Mouse (Mus musculus) frontal cortex, adult (tissue): ENCODE results near the gene Txndc9.
"Not testable (repeated sequence)": the region's sequence is repeated elsewhere in the genome, so short reads cannot be mapped to it uniquely, and the experiment has no call there.

ENCODE experiments used
- ATAC-seq: cut with Nextera tagmentation; 2 replicates; pipeline ENCODE4 v1.9.2; 2017; ENCODE audit warnings: mild to moderate bottlenecking, moderate library complexity, mixed read lengths; ENCODE audit not compliant: low TSS enrichment

Gene Txndc9

DNA sequence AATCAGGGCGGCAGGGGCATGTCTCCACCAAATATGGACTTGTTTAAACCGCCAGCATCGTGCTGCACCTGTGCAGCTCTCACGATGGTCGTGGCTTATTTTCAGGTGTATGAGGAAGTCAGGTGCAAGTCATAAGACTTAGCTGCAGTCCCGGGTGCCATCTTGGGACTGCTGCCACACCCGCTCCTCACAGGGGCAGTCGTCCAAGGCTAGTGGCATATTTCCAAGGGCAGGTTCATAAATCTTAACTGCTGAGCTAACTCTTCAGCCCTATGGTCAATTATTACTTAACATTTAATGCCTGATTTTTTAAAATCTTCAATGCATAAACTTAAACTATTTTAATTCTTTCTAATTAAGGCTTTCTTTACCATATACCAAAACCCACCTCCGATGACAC is 21.0 kb downstream of the Txndc9 start:
- not testable (repeated sequence) for ATAC-seq

- no peak for ATAC-seq
Observed at GRCm38 (mm10) chr1:37971520-37971919, 26.2 kb downstream of the Txndc9 start.

GRCm38 (mm10) chr1:37968746-37969145 is 28.9 kb downstream of the Txndc9 start:
- no peak for ATAC-seq

DNA sequence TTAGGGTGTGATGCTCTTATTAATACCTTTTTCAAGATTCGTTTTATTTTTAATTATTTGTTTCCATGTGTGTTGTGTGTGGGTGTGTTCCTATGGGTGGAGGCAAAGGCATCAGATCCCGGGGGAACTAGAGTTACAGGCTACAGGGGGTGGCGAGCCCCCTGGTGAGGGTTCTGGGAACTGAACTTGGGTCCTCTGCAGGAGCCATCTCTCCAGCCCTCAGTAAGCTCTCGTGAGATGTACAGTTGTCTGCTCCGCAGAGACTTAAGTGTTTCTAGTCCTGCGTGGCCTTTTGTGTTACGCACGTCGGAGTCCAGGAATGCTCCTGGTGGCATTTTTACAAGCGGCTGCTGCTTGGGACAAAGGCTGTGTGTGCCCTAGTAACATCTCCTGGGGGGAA is 32.1 kb downstream of the Txndc9 start:
- ATAC-seq = no peak

DNA sequence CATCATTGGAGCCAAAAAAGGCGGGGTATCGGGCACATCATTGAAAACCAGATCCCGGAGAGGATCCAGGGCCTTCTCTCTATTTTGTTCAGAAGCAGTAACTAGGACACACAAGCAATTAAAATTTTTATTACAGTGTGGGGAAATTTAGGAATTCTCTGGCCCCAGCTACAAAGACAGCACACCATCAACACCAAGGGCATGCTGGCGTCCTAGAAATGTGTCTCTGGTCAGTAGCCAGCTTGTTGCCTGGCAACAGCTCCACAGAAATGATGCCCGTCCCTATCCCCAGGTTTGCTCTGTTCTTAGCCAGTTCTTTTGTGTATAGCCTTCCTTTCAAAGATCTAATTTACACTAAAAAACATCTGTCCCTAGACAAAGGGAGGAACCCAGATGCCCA is 38.2 kb downstream of the Txndc9 start:
- peak; percentile 67; the same call in 1 of the 2 replicates for ATAC-seq

DNA sequence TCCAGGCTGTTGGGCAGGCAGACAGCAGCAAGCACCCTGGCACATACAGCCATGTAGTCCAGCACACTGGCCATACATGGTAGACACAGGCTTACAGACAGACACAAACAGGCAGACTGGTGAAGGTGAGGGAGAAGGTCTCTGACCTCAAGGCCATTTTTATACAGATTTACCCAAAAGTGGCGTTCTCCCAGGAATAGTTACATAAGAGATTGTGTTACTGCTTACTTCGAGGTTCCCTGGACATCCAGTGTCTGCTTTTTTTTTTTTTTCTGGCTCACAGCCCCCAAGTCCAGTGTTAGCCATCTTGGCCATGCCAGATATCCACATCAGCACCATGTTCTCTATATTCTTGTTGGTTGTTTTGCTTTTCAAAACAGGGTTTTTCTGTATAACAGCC is 39.2 kb downstream of the Txndc9 start:
- no peak for ATAC-seq

GRCm38 (mm10) chr1:37957659-37958058 is 40.0 kb downstream of the Txndc9 start, which contains the start of gene Lyg1:
Gene Lyg1 (minus strand): TSS chr1:37957759.
- no peak for ATAC-seq

- no peak for ATAC-seq
Observed at GRCm38 (mm10) chr1:37956690-37957431, 40.8 kb downstream of the Txndc9 start.

DNA sequence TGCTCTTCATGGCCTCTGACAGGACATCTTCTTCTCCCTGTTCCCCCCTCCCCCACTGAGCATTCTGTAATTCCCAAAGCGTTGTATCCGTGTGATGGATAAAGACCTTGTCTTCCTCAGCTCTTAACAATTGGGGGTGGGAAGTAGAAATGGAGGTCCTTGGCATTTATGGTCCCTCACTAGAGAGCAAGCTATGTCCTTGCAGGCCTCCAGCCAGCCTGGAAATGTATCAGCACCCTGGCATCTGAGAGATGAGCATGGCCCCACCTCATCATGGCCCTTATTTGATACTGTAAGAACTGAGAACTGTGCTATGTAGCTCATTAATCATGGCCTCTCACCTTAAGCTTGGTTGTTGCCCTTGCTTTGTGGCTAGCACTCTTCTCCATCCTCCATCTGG is 42.4 kb downstream of the Txndc9 start:
- no peak for ATAC-seq

- ATAC-seq = no peak
Observed at GRCm38 (mm10) chr1:37954786-37955185, 42.9 kb downstream of the Txndc9 start.

GRCm38 (mm10) chr1:37948906-37949305 is 48.8 kb downstream of the Txndc9 start:
- ATAC-seq = no peak
